Mouse (Mus musculus) midbrain, postnatal 0 days (tissue): ENCODE measurements at regions not wholly inside any gene's neighbourhood (a gene's known extent, or its start where the extent isn't known, plus 50 kb on each side); places are given as distances from the start of the nearest gene placed in this dataset.

Experiments used
- ATAC-seq: fragments of 200-750 bp; cut with Nextera tagmentation; 2 replicates; pipeline ENCODE4 v1.8.0; 2017; ENCODE audit warnings: moderate number of reproducible peaks, mild to moderate bottlenecking, moderate TSS enrichment, moderate library complexity; ENCODE audit not compliant: low FRiP score
- DNase-seq: peaks from one replicate; pipeline ENCODE4 v3.0.0-alpha.2; 2015; ENCODE audit warnings: low spot score
- H3K27ac ChIP-seq: fragments of 300-500 bp; sonication (generic); 2 replicates; pipeline ENCODE4 v1.5.1; 2014; ENCODE audit warnings: low read depth, mild to moderate bottlenecking, low read length, mixed read lengths
- H3K27me3 ChIP-seq: fragments of 300-500 bp; sonication (generic); 2 replicates; pipeline ENCODE4 v1.6.1; 2014; ENCODE audit warnings: low read length, control low read depth, mixed read lengths; ENCODE audit not compliant: insufficient read depth
- H3K36me3 ChIP-seq: fragments of 300-500 bp; sonication (generic); 2 replicates; pipeline ENCODE4 v1.6.1; 2014; ENCODE audit warnings: low read length, control low read depth, mixed read lengths; ENCODE audit not compliant: insufficient read depth
- H3K4me1 ChIP-seq: fragments of 300-500 bp; sonication (generic); 2 replicates; pipeline ENCODE4 v1.6.1; 2014; ENCODE audit warnings: mild to moderate bottlenecking, control low read depth, antibody characterized with exemption, low read length, mixed read lengths; ENCODE audit not compliant: insufficient read depth
- H3K4me2 ChIP-seq: fragments of 300-500 bp; sonication (generic); 2 replicates; pipeline ENCODE4 v1.6.1; 2014; ENCODE audit warnings: low read depth, mild to moderate bottlenecking, low read length, mixed read lengths; ENCODE audit not compliant: poor library complexity, severe bottlenecking
- H3K4me3 ChIP-seq: fragments of 300-500 bp; sonication (generic); 2 replicates; pipeline ENCODE4 v1.5.1; 2014; ENCODE audit warnings: low read depth, mild to moderate bottlenecking, low read length, moderate library complexity
- H3K9ac ChIP-seq: fragments of 300-500 bp; sonication (generic); replicated peaks from 2 replicates; pipeline ENCODE4 v1.6.1; 2014; ENCODE audit warnings: mild to moderate bottlenecking, low read length, moderate library complexity, mixed read lengths; ENCODE audit not compliant: poor library complexity, severe bottlenecking
- H3K9me3 ChIP-seq: fragments of 300-500 bp; sonication (generic); 2 replicates; pipeline ENCODE4 v1.6.1; 2016; ENCODE audit warnings: low read length, control low read depth
- CTCF ChIP-seq: IDR thresholded peaks from 2 replicates; pipeline ENCODE4 v1.5.1; 2016; ENCODE audit warnings: antibody characterized with exemption, mild to moderate bottlenecking
- WGBS: fragments of 180-500 bp; shearing (Covaris S2); extraction: QIAGEN DNeasy Blood & Tissue Kit; methylation state at CpG from one replicate; pipeline ENCODE4 v1.1.7; 2014; 5-methylcytosine and 5-hydroxymethylcytosine counted together

GRCm38 (mm10) chr11:91065365-91065764 is 377.2 kb upstream of the Tom1l1 start:
- Histone ChIP-seq H3K36me3 (no peaks in the 10 kb centered on the region), H3K27ac (no peak overlapping the region), H3K4me1 (no peaks in the 10 kb centered on the region), H3K9me3 (no peaks in the 10 kb centered on the region), H3K9ac (no peak overlapping the region), H3K4me2 (no peak overlapping the region), H3K4me3 (no peak overlapping the region), H3K27me3 (no peaks in the 10 kb centered on the region)
- DNase-seq, result no peak
- 79% methylated on average over 6 of the region's 6 CpGs for WGBS
- TF ChIP-seq CTCF, result no peak
- no peak for ATAC-seq

GRCm38 (mm10) chr11:91056966-91057597 is 368.9 kb upstream of the Tom1l1 start:
- 40% methylated on average over 9 of the region's 9 CpGs for WGBS
- H3K9me3 ChIP-seq, result no peaks in the 10 kb centered on the region
- H3K4me3 ChIP-seq, result no peak overlapping the region
- no peak overlapping the region for H3K27ac ChIP-seq
- no peak overlapping the region for H3K9ac ChIP-seq
- no peaks in the 10 kb centered on the region for H3K36me3 ChIP-seq
- peak; percentile 46 for DNase-seq
- TF ChIP-seq CTCF, result no peak
- ATAC-seq, result no peak
- no peak overlapping the region for H3K4me2 ChIP-seq
- no peaks in the 10 kb centered on the region for H3K4me1 ChIP-seq
- no peaks in the 10 kb centered on the region for H3K27me3 ChIP-seq

- Histone ChIP-seq H3K4me1 (no peaks in the 10 kb centered on the region), H3K4me2 (no peak overlapping the region), H3K36me3 (no peaks in the 10 kb centered on the region), H3K27ac (no peak overlapping the region), H3K9me3 (no peaks in the 10 kb centered on the region), H3K4me3 (no peak overlapping the region), H3K27me3 (no peaks in the 10 kb centered on the region), H3K9ac (no peak overlapping the region)
- DNase-seq, result no peak
- WGBS, result 90% methylated on average over 2 of the region's 2 CpGs
- TF ChIP-seq CTCF, result no peak
- no peak for ATAC-seq
Observed at GRCm38 (mm10) chr11:91053321-91053720, 365.2 kb upstream of the Tom1l1 start.

DNA sequence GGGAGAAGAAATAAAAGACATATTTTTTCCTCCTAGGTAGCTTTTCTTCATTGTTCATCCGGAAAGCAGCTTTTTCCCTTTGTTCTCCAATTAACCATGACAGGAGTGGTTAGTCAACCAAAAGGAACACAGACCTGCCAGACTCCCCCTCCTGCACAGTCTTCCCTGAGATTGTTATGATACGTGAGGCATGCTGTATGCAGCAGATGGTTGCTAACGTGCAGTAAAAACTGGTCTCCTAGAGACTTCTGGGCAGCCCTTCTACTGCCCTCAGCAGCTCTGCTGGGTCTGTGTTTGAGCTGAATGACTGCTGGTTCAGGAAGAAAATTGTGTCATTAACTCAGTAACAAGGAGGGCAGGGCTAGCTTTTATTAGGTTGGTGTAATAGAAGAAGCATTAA is 363.5 kb upstream of the Tom1l1 start:
- DNase-seq (peak; percentile 63), ATAC-seq (no peak)
- 14% methylated on average over 3 of the region's 3 CpGs for WGBS
- no peaks in the 10 kb centered on the region for H3K4me1 ChIP-seq
- no peak for TF ChIP-seq CTCF
- no peaks in the 10 kb centered on the region for H3K27me3 ChIP-seq
- H3K9me3 ChIP-seq, result no peaks in the 10 kb centered on the region
- no peaks in the 10 kb centered on the region for H3K36me3 ChIP-seq
- H3K4me3 ChIP-seq, result no peak overlapping the region
- no peak overlapping the region for H3K27ac ChIP-seq
- H3K9ac ChIP-seq, result no peak overlapping the region
- H3K4me2 ChIP-seq, result no peak overlapping the region

DNA sequence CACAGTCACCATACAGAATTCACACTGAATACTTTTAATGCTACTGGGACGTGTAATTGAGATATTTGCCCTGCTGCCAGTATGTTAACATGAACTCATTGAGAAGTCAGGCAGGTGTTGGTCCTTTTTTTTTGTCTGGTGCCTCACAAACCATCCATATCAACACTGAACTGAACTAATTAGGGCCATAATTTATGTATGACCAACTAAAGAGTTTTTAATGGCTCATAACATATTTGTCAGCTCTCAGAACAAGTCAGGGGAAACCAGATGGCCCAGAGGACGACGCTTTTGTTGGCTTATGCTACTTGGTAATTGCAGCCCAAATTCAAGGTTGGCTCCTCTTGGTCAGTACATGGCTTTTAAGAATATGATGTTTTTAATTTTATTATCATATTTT is 353.3 kb upstream of the Tom1l1 start:
- Histone ChIP-seq H3K4me1 (no peaks in the 10 kb centered on the region), H3K4me3 (no peak overlapping the region), H3K36me3 (no peaks in the 10 kb centered on the region), H3K9me3 (no peaks in the 10 kb centered on the region), H3K4me2 (no peak overlapping the region), H3K9ac (no peak overlapping the region), H3K27me3 (no peaks in the 10 kb centered on the region), H3K27ac (no peak overlapping the region)
- no peak for ATAC-seq
- 76% methylated on average over 3 of the region's 3 CpGs for WGBS
- peak; percentile 21 for DNase-seq
- no peak for TF ChIP-seq CTCF
